Mouse (Mus musculus) c-Kit-positive CD71-negative TER-119-negative erythroid progenitor cells, embryonic 14.5 days (primary cell): ENCODE measurements around the gene Cep164.
"Not testable (repeated sequence)": the region's sequence is repeated elsewhere in the genome, so short reads cannot be mapped to it uniquely, and the experiment has no call there.

Source experiments
- DNase-seq: peaks from one replicate; pipeline ENCODE4 v3.0.0-alpha.2; 2013; ENCODE audit warnings: low read depth

The Cep164 gene

GRCm38 (mm10) chr9:45828291-45828963, at the start of gene Cep164:
Gene Cep164, minus strand, starts transcription at chr9:45828691.
- DNase-seq: peak; percentile 74

GRCm38 (mm10) chr9:45877928-45878327, 49.4 kb upstream of the Cep164 start:
- DNase-seq: no peak

GRCm38 (mm10) chr9:45870265-45870664, 41.8 kb upstream of the Cep164 start:
- DNase-seq: no peak

- DNase-seq: no peak
Observed at GRCm38 (mm10) chr9:45869181-45869580, 40.7 kb upstream of the Cep164 start.

GRCm38 (mm10) chr9:45861813-45862212, 33.3 kb upstream of the Cep164 start:
- no peak for DNase-seq

GRCm38 (mm10) chr9:45859364-45859763, 30.9 kb upstream of the Cep164 start:
- DNase-seq: no peak

- DNase-seq: no peak
Observed at GRCm38 (mm10) chr9:45854136-45854535, 25.6 kb upstream of the Cep164 start.

GRCm38 (mm10) chr9:45853695-45854094, 25.2 kb upstream of the Cep164 start:
- no peak for DNase-seq

- DNase-seq: no peak
Observed at GRCm38 (mm10) chr9:45851776-45852175, 23.3 kb upstream of the Cep164 start.

GRCm38 (mm10) chr9:45851330-45851729, 22.8 kb upstream of the Cep164 start:
- no peak for DNase-seq

- DNase-seq: no peak
Observed at GRCm38 (mm10) chr9:45850528-45851155, 22.2 kb upstream of the Cep164 start.

GRCm38 (mm10) chr9:45849528-45850408, 21.3 kb upstream of the Cep164 start:
- DNase-seq: no peak

GRCm38 (mm10) chr9:45846891-45847460, 18.5 kb upstream of the Cep164 start:
- DNase-seq: peak; percentile 42

GRCm38 (mm10) chr9:45846176-45846575, 17.7 kb upstream of the Cep164 start:
- DNase-seq: not testable (repeated sequence)

- no peak for DNase-seq
Observed at GRCm38 (mm10) chr9:45845541-45845940, 17.1 kb upstream of the Cep164 start.

GRCm38 (mm10) chr9:45843780-45844179, 15.3 kb upstream of the Cep164 start:
- no peak for DNase-seq

GRCm38 (mm10) chr9:45843007-45843406, 14.5 kb upstream of the Cep164 start:
- DNase-seq: no peak

GRCm38 (mm10) chr9:45841458-45841857, 13.0 kb upstream of the Cep164 start:
- no peak for DNase-seq

- no peak for DNase-seq
Observed at GRCm38 (mm10) chr9:45840331-45840730, 11.8 kb upstream of the Cep164 start.

GRCm38 (mm10) chr9:45839982-45840300, 11.4 kb upstream of the Cep164 start:
- DNase-seq: no peak

- DNase-seq: no peak
Observed at GRCm38 (mm10) chr9:45839139-45839981, 10.9 kb upstream of the Cep164 start.
